In the genomic region with DNA sequence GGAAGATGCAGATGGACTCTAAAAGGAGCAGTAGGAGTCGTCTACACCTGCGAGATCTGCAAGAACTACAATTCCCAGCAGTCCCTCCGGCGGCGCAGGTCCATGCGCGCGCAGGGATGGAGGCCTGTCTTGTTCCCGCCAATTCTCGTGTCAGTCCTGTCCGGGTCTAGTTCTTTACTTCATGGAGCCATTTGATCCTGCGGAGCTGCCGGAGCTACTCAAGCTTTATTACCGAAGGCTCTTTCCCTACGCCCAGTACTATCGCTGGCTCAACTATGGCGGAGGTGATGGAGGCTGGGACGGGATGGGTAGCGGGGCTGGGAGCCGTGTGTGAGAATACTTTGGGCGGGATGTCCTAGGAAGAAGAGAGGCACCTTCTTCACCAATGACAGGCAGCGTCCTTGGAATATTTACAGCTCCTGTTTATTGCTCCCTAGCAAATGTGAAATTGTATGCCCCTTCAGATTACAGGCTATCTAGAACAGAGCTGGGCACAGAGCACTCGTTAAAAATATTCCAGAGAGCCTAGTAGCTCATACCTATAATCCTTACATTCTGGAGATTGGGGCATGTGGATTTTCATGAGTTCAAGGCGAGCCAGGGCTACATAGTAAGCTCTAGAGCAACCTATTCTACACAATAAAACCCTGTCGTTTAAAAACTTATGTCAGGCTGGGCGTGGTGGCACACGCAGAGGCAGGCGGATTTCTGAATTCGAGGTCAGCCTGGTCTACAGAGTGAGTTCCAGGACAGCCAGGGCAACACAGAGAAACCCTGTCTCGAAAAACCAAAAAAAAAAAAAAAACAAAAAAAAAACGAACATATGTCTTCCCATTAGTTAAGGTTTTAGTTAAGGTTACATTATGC, we compare ENCODE assay signal across 8 mouse cellular contexts. TPM values are rescaled to one million over a fixed set of nuclear protein-coding genes. Genes with fewer than 3 reads are reported as not detected.
DNase-seq lines count a peak whose midpoint lies in the region; ATAC-seq and TF ChIP-seq lines count a peak whose summit lies in the region.

A gene (plus strand): TSS at position 101 of the 867 bp plus-strand sequence.

- H3K4me1 ChIP-seq in hindbrain, embryonic 12.5 days, result no peaks in the 10 kb centered on the region; the same call in 1 of the 2 replicates

- TF ChIP-seq CTCF in Patski (IDR thresholded peaks at IDR 0.05), result no peak

- H3K4me2 ChIP-seq in hindbrain, embryonic 12.5 days (replicated peaks), result peak within 1 kb of the TSS; percentile 65

- H3K27me3 ChIP-seq in Patski, result no peaks in the 10 kb centered on the region
- no peaks in the 10 kb centered on the region for H3K27me3 ChIP-seq in hindbrain, embryonic 12.5 days

- H3K27ac ChIP-seq in hindbrain, embryonic 12.5 days, result peak within 1 kb of the TSS; percentile 70

- no peaks in the 10 kb centered on the region for H3K9me3 ChIP-seq in hindbrain, embryonic 12.5 days (replicated peaks)

- peak; percentile 57 for ATAC-seq in Patski
- ATAC-seq in hindbrain, embryonic 12.5 days (ENCODE audit: low FRiP score), result peak; percentile 95

- 7% methylated on average over 31 of the region's 31 CpGs for WGBS in hindbrain, embryonic 12.5 days

- in situ Hi-C loops in Patski (cut with MboI; ENCODE audit: low pct_unique_long_range_greater_than_20kb), result no loop called here

- peak within 1 kb of the TSS; percentile 67 for H3K9ac ChIP-seq in hindbrain, embryonic 12.5 days

- CTCF ChIA-PET in Patski (lab: Charles Lee), result interaction anchor here (0.7 kb wide), 1 partner anchor 497 kb away, joined by 3 read pairs; no protein-coding TSS in a partner anchor

- H3K4me3 ChIP-seq in hindbrain, embryonic 12.5 days, result peak within 1 kb of the TSS; percentile 66

- no peak for DNase-seq in Patski (ENCODE audit: low read depth, low spot score)
- DNase-seq in cerebellum, adult 9-11 months, result peak; percentile 88
- peak; percentile 52 to 75 for DNase-seq in frontal cortex, postnatal 10 days (ENCODE audit: low spot score in 2 of 2)
- DNase-seq in layer of hippocampus, postnatal 36 days, result peak; percentile 74
- DNase-seq in lung, postnatal 36 days, result peak; percentile 89
- peak; percentile 87 for DNase-seq in retina, embryonic 14.5 days (ENCODE audit: low spot score)
- peak; percentile 82 to 86 for DNase-seq in thymus, postnatal 36 days

- H3K36me3 ChIP-seq in hindbrain, embryonic 12.5 days, result peaks cover 6% of the 10 kb centered on the region

- POLR2A ChIA-PET in Patski (lab: Charles Lee), result interaction anchor here (1.1 kb wide), 1 partner anchor 20 kb away, joined by 4 read pairs; a partner anchor contains a TSS

RNA-seq across cellular contexts. Expression of the gene that starts here (rescaled TPM):
- 28.4 TPM for polyA plus RNA-seq in Patski (2021)
- polyA plus RNA-seq in hindbrain, embryonic 12.5 days (2016; fragmentation: Nextera tagmentation; extraction: Ambion mirVana), result 50.9 and 54.1 TPM in 2 replicates
- total RNA-seq in layer of hippocampus, postnatal 36 days (2021), result 1 to 10 TPM; 5.8 to 7.3 TPM
